Mouse (Mus musculus) MEL-GATA-1-ER (cell line): ENCODE data around the gene Optc.

Experiments used
- DNase-seq: peaks from one replicate; pipeline ENCODE4 v3.0.0-alpha.2; 2012; ENCODE audit warnings: low read depth; ENCODE audit errors: extremely low read depth

Optc gene

GRCm38 (mm10) chr1:133884090-133884489 lies 23.7 kb downstream of the Optc start:
- DNase-seq = no peak

- DNase-seq = no peak
These were observed 25.2 kb downstream of the Optc start for GRCm38 (mm10) chr1:133882283-133883217.

- no peak for DNase-seq
These were observed 26.0 kb downstream of the Optc start for GRCm38 (mm10) chr1:133881813-133882212.

GRCm38 (mm10) chr1:133878825-133879423 lies 28.9 kb downstream of the Optc start:
- no peak for DNase-seq

GRCm38 (mm10) chr1:133876936-133877335 lies 30.9 kb downstream of the Optc start:
- DNase-seq = no peak

- DNase-seq = no peak
These were observed 34.5 kb downstream of the Optc start for GRCm38 (mm10) chr1:133873086-133873813.

GRCm38 (mm10) chr1:133871241-133871640 lies 36.6 kb downstream of the Optc start:
- no peak for DNase-seq

- DNase-seq = no peak
These were observed 38.6 kb downstream of the Optc start for GRCm38 (mm10) chr1:133869221-133869620.

GRCm38 (mm10) chr1:133863257-133863997 lies 44.4 kb downstream of the Optc start:
- no peak for DNase-seq

- no peak for DNase-seq
These were observed 46.8 kb downstream of the Optc start for GRCm38 (mm10) chr1:133861028-133861427.

- no peak for DNase-seq
These were observed 47.7 kb downstream of the Optc start for GRCm38 (mm10) chr1:133859821-133860711.

GRCm38 (mm10) chr1:133859257-133859656 lies 48.5 kb downstream of the Optc start:
- no peak for DNase-seq

- DNase-seq = no peak
These were observed 50.0 kb downstream of the Optc start for GRCm38 (mm10) chr1:133857781-133858180.

- DNase-seq = no peak
These were observed 50.6 kb downstream of the Optc start for GRCm38 (mm10) chr1:133857171-133857570.

- DNase-seq = no peak
These were observed 51.1 kb downstream of the Optc start for GRCm38 (mm10) chr1:133856655-133857054.

GRCm38 (mm10) chr1:133856133-133856541 lies 51.7 kb downstream of the Optc start:
- DNase-seq = peak; percentile 36

- DNase-seq = no peak
These were observed 52.4 kb downstream of the Optc start for GRCm38 (mm10) chr1:133855274-133856017.

GRCm38 (mm10) chr1:133854421-133855273 lies 53.2 kb downstream of the Optc start:
- no peak for DNase-seq
